ENCODE assay signal across 28 mouse cellular contexts in the genomic region with DNA sequence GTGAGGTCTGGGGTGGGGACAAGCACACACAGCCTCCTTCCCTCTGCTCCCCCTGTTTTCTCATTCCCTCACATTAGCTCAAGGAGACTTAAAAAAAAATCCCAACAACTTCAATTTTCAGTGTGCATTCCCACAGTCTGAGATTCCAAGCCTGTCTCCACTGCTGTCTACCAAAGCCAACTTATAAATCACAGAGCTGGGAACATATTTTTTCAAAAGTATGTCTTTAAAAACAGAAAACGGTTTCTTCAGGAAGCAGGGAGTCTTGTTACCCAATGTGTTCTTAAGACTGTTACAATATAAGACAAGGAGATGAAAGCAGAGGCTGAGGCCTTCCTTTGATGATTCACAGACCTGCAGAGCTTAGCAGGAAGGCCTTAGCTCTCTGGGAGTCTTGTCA. TPM values are rescaled to one million over a fixed set of nuclear protein-coding genes. Genes with fewer than 3 reads are reported as not detected.
DNase-seq lines count a peak whose midpoint lies in the region; ATAC-seq and TF ChIP-seq lines count a peak whose summit lies in the region.
"Had no signal": no experiment of that assay in that cellular context is flagged by ENCODE, and none has a peak within 500 bp of the region (broad histone marks: within the 10 kb centered on the region; RNA-seq: fewer than 3 reads in every experiment).

No protein-coding gene starts in this region.

- 32% methylated on average over 1 of the region's 1 CpGs for WGBS in heart, embryonic 13.5 days
- WGBS in heart, adult 2 months = 35% methylated on average over 1 of the region's 1 CpGs

- H3K4me3 ChIP-seq in heart, embryonic 13.5 days = no peak overlapping the region
- no peak overlapping the region for H3K4me3 ChIP-seq in heart, adult 2 months
- H3K4me3 ChIP-seq in layer of hippocampus, adult 2 months = no peak overlapping the region
- H3K4me3 ChIP-seq: embryonic facial prominence, embryonic 10.5 days; embryonic facial prominence, embryonic 15.5 days; gastrocnemius, adult 2 months; hindbrain, embryonic 10.5 days; hindbrain, embryonic 15.5 days; limb, embryonic 13.5 days; liver, embryonic 12.5 days had no signal

- TF ChIP-seq POLR2A in heart, adult 2 months (IDR thresholded peaks at IDR 0.05; ENCODE audit: insufficient read depth, low read depth, low read length) = no peak

- no peak for ATAC-seq in heart, embryonic 13.5 days (ENCODE audit: extremely low read depth, insufficient number of reproducible peaks, low FRiP score, low TSS enrichment)
- ATAC-seq in megakaryocyte-erythroid progenitor cell, adult 5-6 weeks (replicated peaks; ENCODE audit: low FRiP score, low TSS enrichment, poor library complexity, severe bottlenecking) = no peak
- ATAC-seq: activated CD4-positive, CD25-positive, alpha-beta regulatory T cell, adult 4 months; forebrain, embryonic 16.5 days; inflammation-experienced regulatory T-cells, adult 6 months; liver, embryonic 12.5 days had no signal

- TF ChIP-seq EP300 in heart, adult 2 months (IDR thresholded peaks at IDR 0.05; ENCODE audit: insufficient read depth, low read depth, low read length) = no peak

- DNase-seq in heart, adult 2 months = no peak
- DNase-seq in layer of hippocampus, adult 2 months (ENCODE audit: low spot score in 2 of 2) = no peak
- no peak for DNase-seq in layer of hippocampus, postnatal 10 days (ENCODE audit: low spot score in 2 of 2)
- peak; percentile 29 for DNase-seq in 416B (ENCODE audit: low read depth)
- DNase-seq in brain, adult 2 months (ENCODE audit: low read depth, low spot score) = peak; percentile 15
- DNase-seq: adrenal gland, adult 8-10 months; cerebellum, adult 8-10 months; cerebellum, postnatal 25 days; gastrocnemius, adult 2 months; gastrocnemius, postnatal 36 days; kidney, adult 11 months; kidney, postnatal 25 days; lung, adult 18-20 months; midbrain, embryonic 14.5 days had no signal

- H3K27me3 ChIP-seq in heart, embryonic 13.5 days (replicated peaks) = no peaks in the 10 kb centered on the region
- H3K27me3 ChIP-seq in heart, adult 2 months (ENCODE audit: control insufficient read depth, insufficient read depth, low read length) = no peaks in the 10 kb centered on the region
- H3K27me3 ChIP-seq: CH12.LX; embryonic facial prominence, embryonic 15.5 days; hindbrain, embryonic 15.5 days; limb, embryonic 13.5 days; liver, embryonic 12.5 days had no signal

- no peak overlapping the region for H3K9ac ChIP-seq in heart, embryonic 13.5 days
- no peak overlapping the region for H3K9ac ChIP-seq in heart, adult 2 months (ENCODE audit: low read depth, low read length)
- H3K9ac ChIP-seq: embryonic facial prominence, embryonic 15.5 days; hindbrain, embryonic 15.5 days; limb, embryonic 13.5 days; liver, embryonic 12.5 days had no signal

- H3K4me1 ChIP-seq in heart, embryonic 13.5 days = peaks cover 60% of the 10 kb centered on the region
- H3K4me1 ChIP-seq in heart, adult 2 months (ENCODE audit: control insufficient read depth, insufficient read depth, low read length) = peaks cover 4% of the 10 kb centered on the region; the same call in 1 of the 2 replicates
- H3K4me1 ChIP-seq: limb, embryonic 13.5 days had no signal

- H3K4me2 ChIP-seq in heart, embryonic 13.5 days = no peak overlapping the region
- H3K4me2 ChIP-seq: embryonic facial prominence, embryonic 15.5 days; hindbrain, embryonic 15.5 days; limb, embryonic 13.5 days; liver, embryonic 12.5 days had no signal

- 0 out of 2 replicates have a peak overlapping the region, but pooled peaks have one; percentile 45 for H3K27ac ChIP-seq in heart, embryonic 13.5 days (replicated peaks)
- H3K27ac ChIP-seq in heart, adult 2 months = no peak overlapping the region
- H3K27ac ChIP-seq in layer of hippocampus, adult 2 months = peak overlapping the region; percentile 50; the same call in 1 of the 2 replicates
- H3K27ac ChIP-seq: embryonic facial prominence, embryonic 10.5 days; embryonic facial prominence, embryonic 15.5 days; hindbrain, embryonic 10.5 days; hindbrain, embryonic 15.5 days; limb, embryonic 13.5 days; liver, embryonic 12.5 days; macrophage had no signal

- H3K9me3 ChIP-seq in heart, embryonic 13.5 days = no peaks in the 10 kb centered on the region
- H3K9me3 ChIP-seq: embryonic facial prominence, embryonic 10.5 days; embryonic facial prominence, embryonic 15.5 days; hindbrain, embryonic 10.5 days; hindbrain, embryonic 15.5 days; limb, embryonic 13.5 days; liver, embryonic 12.5 days had no signal

- H3K36me3 ChIP-seq in heart, embryonic 13.5 days = peaks cover 90% of the 10 kb centered on the region
- peaks cover 8% of the 10 kb centered on the region for H3K36me3 ChIP-seq in heart, adult 2 months (ENCODE audit: control insufficient read depth, insufficient read depth, low read length)

- TF ChIP-seq CTCF in heart, adult 2 months (IDR thresholded peaks at IDR 0.05) = no peak
- TF ChIP-seq CTCF in layer of hippocampus, adult 2 months (conservative IDR thresholded peaks at IDR 0.05) = no peak

- H3K79me2 ChIP-seq in heart, adult 2 months (replicated peaks; ENCODE audit: control insufficient read depth, insufficient read depth, low read length) = no peaks in the 10 kb centered on the region

- intact Hi-C loops in heart, adult 2 months (cut with DNase I) = loop anchor here (5.0 kb wide), 1 partner anchor 35 kb away; no protein-coding TSS in a partner anchor

RNA-seq across cellular contexts. Expression of gene Cdkl1, which starts 20.9 kb away (rescaled TPM):
- polyA plus RNA-seq in heart, embryonic 13.5 days (2015; fragmentation: Nextera tagmentation; extraction: Ambion mirVana) = 4.6 and 6.8 TPM in 2 replicates
- 10 to 100 TPM in 1 of 2 experiments, 1 to 10 TPM in 1; 9.3 to 11.2 TPM for total RNA-seq in heart, adult 2 months (2021)
- polyA plus RNA-seq in heart, adult 2 months (2012; rRNA removed) = 2.0 and 3.0 TPM in 2 replicates
- 10 to 100 TPM; 21.5 to 27.4 TPM for total RNA-seq in layer of hippocampus, adult 2 months (2021)
- 10 to 100 TPM; 25.1 to 27.9 TPM for total RNA-seq in layer of hippocampus, postnatal 10 days (2021)
- total RNA-seq in megakaryocyte-erythroid progenitor cell, adult 5-6 weeks (2014; fragmentation: Nextera tagmentation) = 0.27 and 0.57 TPM in 2 replicates
- total RNA-seq in megakaryocyte-erythroid progenitor cell, adult 5-6 weeks (2017) = 1.2 and 2.1 TPM in 2 replicates
- total RNA-seq: CH12.LX had no signal
- polyA plus RNA-seq: activated CD4-positive, CD25-positive, alpha-beta regulatory T cell, adult 4 months; C2C12; inflammation-experienced regulatory T-cells, adult 6 months; macrophage had no signal

Comparison
In these comparisons a context has a peak if more than half of its experiments do, and no peak if none do; other contexts are left out.
1. DNase-seq: peak in 416B (single experiment) and brain, adult 2 months (single experiment); none in heart, adult 2 months (0 of 2), layer of hippocampus, adult 2 months (0 of 2) and layer of hippocampus, postnatal 10 days (0 of 2).